12 mouse cellular contexts compared by ENCODE assay signal in the genomic region with DNA sequence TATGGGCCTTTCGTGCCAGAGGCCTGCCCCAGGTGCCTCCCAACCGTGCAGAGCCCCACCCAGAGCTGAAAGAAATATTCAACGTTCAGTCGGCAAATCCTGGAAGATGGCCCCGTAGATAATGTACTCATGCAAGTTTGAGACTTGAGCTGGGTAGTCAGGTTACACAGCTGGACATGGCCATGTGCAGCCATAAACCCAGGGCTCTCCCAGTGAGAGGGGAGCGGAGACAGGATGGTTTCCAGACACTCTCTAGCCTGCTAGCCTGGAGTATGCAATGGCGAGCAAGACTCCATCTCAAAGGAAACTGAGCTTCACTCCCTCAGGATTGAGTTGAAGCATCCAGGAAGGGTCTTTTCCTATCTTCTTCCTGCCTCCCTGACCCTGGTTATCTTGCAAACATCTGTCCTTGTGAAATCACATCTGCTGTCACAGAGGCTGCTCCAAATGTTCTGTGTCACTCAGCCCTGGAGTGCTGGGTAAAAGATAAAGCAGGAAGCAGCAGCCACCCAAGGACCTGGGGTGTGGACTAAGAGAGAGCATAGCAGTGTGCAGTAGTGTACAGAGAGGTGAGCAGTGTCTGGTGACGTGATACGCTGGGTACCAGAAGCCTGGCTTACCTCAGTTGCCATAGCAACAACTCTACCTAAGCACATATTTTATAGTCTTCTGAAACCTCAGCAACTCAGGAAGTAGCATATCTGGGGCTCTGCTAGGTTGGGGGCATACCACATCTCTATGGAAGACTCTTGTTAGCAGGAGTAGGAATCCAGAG. TPM values are rescaled to one million over a fixed set of nuclear protein-coding genes. Genes with fewer than 3 reads are reported as not detected.
A peak's percentile ranks its signal among the peaks of the same experiment; 100 is the strongest.
DNase-seq lines count a peak whose midpoint lies in the region; ATAC-seq lines count a peak whose summit lies in the region.
"Had no signal": no experiment of that assay in that cellular context is flagged by ENCODE, and none has a peak within 500 bp of the region (broad histone marks: within the 10 kb centered on the region; RNA-seq: fewer than 3 reads in every experiment).

No protein-coding gene starts in this region.

- H3K4me1 ChIP-seq in embryonic facial prominence, embryonic 12.5 days = peaks cover 40% of the 10 kb centered on the region
- H3K4me1 ChIP-seq in embryonic facial prominence, embryonic 10.5 days = peaks cover 66% of the 10 kb centered on the region
- peaks cover 34% of the 10 kb centered on the region for H3K4me1 ChIP-seq in midbrain, embryonic 13.5 days (replicated peaks)
- peaks cover 15% of the 10 kb centered on the region for H3K4me1 ChIP-seq in midbrain, embryonic 11.5 days (ENCODE audit: control insufficient read depth, insufficient read depth, low read length)
- peaks cover 50% of the 10 kb centered on the region for H3K4me1 ChIP-seq in limb, embryonic 13.5 days

- H3K27ac ChIP-seq in embryonic facial prominence, embryonic 12.5 days = no peak overlapping the region; the same call in 1 of the 2 replicates
- no peak overlapping the region for H3K27ac ChIP-seq in embryonic facial prominence, embryonic 10.5 days (replicated peaks)
- H3K27ac ChIP-seq in midbrain, embryonic 13.5 days = no peak overlapping the region
- H3K27ac ChIP-seq in midbrain, embryonic 11.5 days (ENCODE audit: low read depth, low read length) = no peak overlapping the region
- H3K27ac ChIP-seq in limb, embryonic 13.5 days = peak overlapping the region; percentile 58
- H3K27ac ChIP-seq: embryonic facial prominence, embryonic 15.5 days; lung, embryonic 15.5 days had no signal

- H3K9ac ChIP-seq in embryonic facial prominence, embryonic 12.5 days = 0 out of 2 replicates have a peak overlapping the region, but pooled peaks have one; percentile 10
- 0 out of 2 replicates have a peak overlapping the region, but pooled peaks have one; percentile 16 for H3K9ac ChIP-seq in midbrain, embryonic 13.5 days (replicated peaks)
- H3K9ac ChIP-seq in midbrain, embryonic 11.5 days (ENCODE audit: low read length) = no peak overlapping the region
- peak overlapping the region; percentile 25; the same call in 1 of the 2 replicates for H3K9ac ChIP-seq in limb, embryonic 13.5 days
- H3K9ac ChIP-seq: embryonic facial prominence, embryonic 15.5 days; lung, embryonic 15.5 days had no signal

- ATAC-seq in embryonic facial prominence, embryonic 12.5 days (ENCODE audit: insufficient number of reproducible peaks, insufficient read depth, low FRiP score, low TSS enrichment) = no peak
- peak; percentile 41; the same call in 1 of the 2 replicates for ATAC-seq in midbrain, embryonic 13.5 days
- no peak for ATAC-seq in midbrain, embryonic 11.5 days (ENCODE audit: low FRiP score)
- ATAC-seq in limb, embryonic 13.5 days (ENCODE audit: low FRiP score, low read depth) = peak; percentile 59
- peak; percentile 20; the same call in 1 of the 2 replicates for ATAC-seq in neutrophil, adult 5-6 weeks (ENCODE audit: extremely low read depth, insufficient number of reproducible peaks, low FRiP score, poor library complexity, severe bottlenecking)

- H3K9me3 ChIP-seq in embryonic facial prominence, embryonic 12.5 days = no peaks in the 10 kb centered on the region
- no peaks in the 10 kb centered on the region for H3K9me3 ChIP-seq in embryonic facial prominence, embryonic 10.5 days
- H3K9me3 ChIP-seq in midbrain, embryonic 13.5 days = no peaks in the 10 kb centered on the region
- H3K9me3 ChIP-seq in midbrain, embryonic 11.5 days (ENCODE audit: control insufficient read depth, low read length) = no peaks in the 10 kb centered on the region
- H3K9me3 ChIP-seq in limb, embryonic 13.5 days = no peaks in the 10 kb centered on the region
- H3K9me3 ChIP-seq: embryonic facial prominence, embryonic 15.5 days; lung, embryonic 15.5 days had no signal

- 52% methylated on average over 9 of the region's 9 CpGs for WGBS in embryonic facial prominence, embryonic 12.5 days
- 67% methylated on average over 9 of the region's 9 CpGs for WGBS in embryonic facial prominence, embryonic 10.5 days
- 77% methylated on average over 9 of the region's 9 CpGs for WGBS in midbrain, embryonic 13.5 days
- WGBS in midbrain, embryonic 11.5 days = 78% methylated on average over 9 of the region's 9 CpGs
- 14% methylated on average over 9 of the region's 9 CpGs for WGBS in limb, embryonic 13.5 days

- H3K27me3 ChIP-seq in embryonic facial prominence, embryonic 12.5 days = peaks cover 35% of the 10 kb centered on the region
- H3K27me3 ChIP-seq in embryonic facial prominence, embryonic 10.5 days (replicated peaks; ENCODE audit: low read depth, poor library complexity, severe bottlenecking) = peaks cover 42% of the 10 kb centered on the region
- H3K27me3 ChIP-seq in midbrain, embryonic 13.5 days = peaks cover 46% of the 10 kb centered on the region
- H3K27me3 ChIP-seq in midbrain, embryonic 11.5 days (ENCODE audit: control insufficient read depth, insufficient read depth, low read length) = peaks cover 27% of the 10 kb centered on the region
- peaks cover 36% of the 10 kb centered on the region for H3K27me3 ChIP-seq in limb, embryonic 13.5 days

- DNase-seq in embryonic facial prominence, embryonic 10.5 days (ENCODE audit: low spot score) = no peak
- DNase-seq in midbrain, embryonic 11.5 days (ENCODE audit: low spot score, missing footprints) = no peak
- no peak for DNase-seq in cerebellum, adult 11-12 months
- DNase-seq in natural killer cell, adult 2 months (ENCODE audit: low spot score in 2 of 2) = no peak
- DNase-seq: gastrocnemius, postnatal 36 days; layer of hippocampus, adult 9-11 months had no signal

- no peak overlapping the region for H3K4me3 ChIP-seq in embryonic facial prominence, embryonic 12.5 days
- no peak overlapping the region for H3K4me3 ChIP-seq in embryonic facial prominence, embryonic 10.5 days
- H3K4me3 ChIP-seq in midbrain, embryonic 13.5 days (replicated peaks) = no peak overlapping the region
- no peak overlapping the region for H3K4me3 ChIP-seq in midbrain, embryonic 11.5 days (ENCODE audit: low read depth, low read length)
- H3K4me3 ChIP-seq in limb, embryonic 13.5 days = no peak overlapping the region
- H3K4me3 ChIP-seq: embryonic facial prominence, embryonic 15.5 days; lung, embryonic 15.5 days had no signal

- H3K36me3 ChIP-seq in embryonic facial prominence, embryonic 12.5 days = peaks cover 11% of the 10 kb centered on the region
- peaks cover 19% of the 10 kb centered on the region for H3K36me3 ChIP-seq in embryonic facial prominence, embryonic 10.5 days (replicated peaks)
- peaks cover 15% of the 10 kb centered on the region for H3K36me3 ChIP-seq in midbrain, embryonic 13.5 days
- peaks cover 2% of the 10 kb centered on the region; the same call in 1 of the 2 replicates for H3K36me3 ChIP-seq in midbrain, embryonic 11.5 days (ENCODE audit: control insufficient read depth, insufficient read depth, low read length)
- H3K36me3 ChIP-seq in limb, embryonic 13.5 days = peaks cover 15% of the 10 kb centered on the region
- H3K36me3 ChIP-seq: lung, embryonic 15.5 days had no signal

- no peak overlapping the region for H3K4me2 ChIP-seq in embryonic facial prominence, embryonic 12.5 days (replicated peaks)
- no peak overlapping the region for H3K4me2 ChIP-seq in midbrain, embryonic 13.5 days (replicated peaks)
- H3K4me2 ChIP-seq in midbrain, embryonic 11.5 days = no peak overlapping the region
- H3K4me2 ChIP-seq in limb, embryonic 13.5 days (replicated peaks) = 0 out of 2 replicates have a peak overlapping the region, but pooled peaks have one; percentile 16
- H3K4me2 ChIP-seq: embryonic facial prominence, embryonic 15.5 days; lung, embryonic 15.5 days had no signal

RNA-seq across cellular contexts. Expression of a gene that starts 2.5 kb away (rescaled TPM):
- 0.18 and 0.34 TPM in 2 replicates for polyA plus RNA-seq in embryonic facial prominence, embryonic 12.5 days (2016; fragmentation: Nextera tagmentation; extraction: Ambion mirVana)
- polyA plus RNA-seq in embryonic facial prominence, embryonic 10.5 days (2016; fragmentation: Nextera tagmentation; extraction: Ambion mirVana) = 0.16 and 0.34 TPM in 2 replicates
- polyA plus RNA-seq in midbrain, embryonic 13.5 days (2015; fragmentation: Nextera tagmentation; extraction: Ambion mirVana) = not detected in 2 replicates
- 0.19 and 0.34 TPM in 2 replicates for polyA plus RNA-seq in midbrain, embryonic 11.5 days (2014; fragmentation: Nextera tagmentation; extraction: Ambion mirVana)
- 0.18 and 0.26 TPM in 2 replicates for polyA plus RNA-seq in limb, embryonic 13.5 days (2015; fragmentation: Nextera tagmentation; extraction: Ambion mirVana)
- total RNA-seq in neutrophil, adult 5-6 weeks (2017) = 0.47 and 0.61 TPM in 2 replicates

RNA-seq across cellular contexts. Expression of a gene that starts 6.9 kb away (rescaled TPM):
- polyA plus RNA-seq in embryonic facial prominence, embryonic 12.5 days (2016; fragmentation: Nextera tagmentation; extraction: Ambion mirVana) = 6.6 and 6.8 TPM in 2 replicates
- 9.0 and 9.2 TPM in 2 replicates for polyA plus RNA-seq in embryonic facial prominence, embryonic 10.5 days (2016; fragmentation: Nextera tagmentation; extraction: Ambion mirVana)
- polyA plus RNA-seq in midbrain, embryonic 13.5 days (2015; fragmentation: Nextera tagmentation; extraction: Ambion mirVana) = 2.7 and 10.9 TPM in 2 replicates
- polyA plus RNA-seq in midbrain, embryonic 11.5 days (2014; fragmentation: Nextera tagmentation; extraction: Ambion mirVana) = 4.5 and 6.8 TPM in 2 replicates
- 7.3 and 8.9 TPM in 2 replicates for polyA plus RNA-seq in limb, embryonic 13.5 days (2015; fragmentation: Nextera tagmentation; extraction: Ambion mirVana)
- total RNA-seq in neutrophil, adult 5-6 weeks (2017) = 109 and 156 TPM in 2 replicates

RNA-seq across cellular contexts. Expression of a gene that starts 19.0 kb away (rescaled TPM):
- polyA plus RNA-seq in embryonic facial prominence, embryonic 12.5 days (2016; fragmentation: Nextera tagmentation; extraction: Ambion mirVana) = 9.2 and 11.8 TPM in 2 replicates
- 14.2 and 14.6 TPM in 2 replicates for polyA plus RNA-seq in embryonic facial prominence, embryonic 10.5 days (2016; fragmentation: Nextera tagmentation; extraction: Ambion mirVana)
- polyA plus RNA-seq in midbrain, embryonic 13.5 days (2015; fragmentation: Nextera tagmentation; extraction: Ambion mirVana) = 9.2 and 9.9 TPM in 2 replicates
- polyA plus RNA-seq in midbrain, embryonic 11.5 days (2014; fragmentation: Nextera tagmentation; extraction: Ambion mirVana) = 4.5 and 5.8 TPM in 2 replicates
- polyA plus RNA-seq in limb, embryonic 13.5 days (2015; fragmentation: Nextera tagmentation; extraction: Ambion mirVana) = 6.1 and 9.6 TPM in 2 replicates
- total RNA-seq in neutrophil, adult 5-6 weeks (2017) = 41.0 and 44.6 TPM in 2 replicates

RNA-seq across cellular contexts. Expression of a gene that starts 19.1 kb away (rescaled TPM):
- polyA plus RNA-seq in embryonic facial prominence, embryonic 12.5 days (2016; fragmentation: Nextera tagmentation; extraction: Ambion mirVana) = 30.8 and 34.0 TPM in 2 replicates
- 36.7 and 46.5 TPM in 2 replicates for polyA plus RNA-seq in embryonic facial prominence, embryonic 10.5 days (2016; fragmentation: Nextera tagmentation; extraction: Ambion mirVana)
- polyA plus RNA-seq in midbrain, embryonic 13.5 days (2015; fragmentation: Nextera tagmentation; extraction: Ambion mirVana) = 18.7 and 21.4 TPM in 2 replicates
- polyA plus RNA-seq in midbrain, embryonic 11.5 days (2014; fragmentation: Nextera tagmentation; extraction: Ambion mirVana) = 27.3 and 28.3 TPM in 2 replicates
- 34.0 and 34.3 TPM in 2 replicates for polyA plus RNA-seq in limb, embryonic 13.5 days (2015; fragmentation: Nextera tagmentation; extraction: Ambion mirVana)
- 119 and 123 TPM in 2 replicates for total RNA-seq in neutrophil, adult 5-6 weeks (2017)

RNA-seq across cellular contexts. Expression of a gene that starts 19.2 kb away (rescaled TPM):
- 0.22 and 0.36 TPM in 2 replicates for polyA plus RNA-seq in embryonic facial prominence, embryonic 12.5 days (2016; fragmentation: Nextera tagmentation; extraction: Ambion mirVana)
- polyA plus RNA-seq in embryonic facial prominence, embryonic 10.5 days (2016; fragmentation: Nextera tagmentation; extraction: Ambion mirVana) = 0.17 and 0.36 TPM in 2 replicates
- 0.23 and 0.32 TPM in 2 replicates for polyA plus RNA-seq in midbrain, embryonic 13.5 days (2015; fragmentation: Nextera tagmentation; extraction: Ambion mirVana)
- 0.10 and 0.16 TPM in 2 replicates for polyA plus RNA-seq in midbrain, embryonic 11.5 days (2014; fragmentation: Nextera tagmentation; extraction: Ambion mirVana)
- 0.19 and 0.23 TPM in 2 replicates for polyA plus RNA-seq in limb, embryonic 13.5 days (2015; fragmentation: Nextera tagmentation; extraction: Ambion mirVana)
- total RNA-seq in neutrophil, adult 5-6 weeks (2017) = 0.61 and 0.70 TPM in 2 replicates
- total RNA-seq: gastrocnemius, postnatal 36 days had no signal

Comparison
In these comparisons a context has a peak if more than half of its experiments do, and no peak if none do; other contexts are left out.
1. ATAC-seq: peak in midbrain, embryonic 13.5 days (single experiment), limb, embryonic 13.5 days (single experiment) and neutrophil, adult 5-6 weeks (single experiment); none in embryonic facial prominence, embryonic 12.5 days (single experiment) and midbrain, embryonic 11.5 days (single experiment).